Mouse (Mus musculus): ENCODE data around the gene Rbm43. TPM values are rescaled to one million over a fixed set of nuclear protein-coding genes. Genes with fewer than 3 reads are reported as not detected.
A peak's percentile ranks its signal among the peaks of the same experiment; 100 is the strongest.

Gene Rbm43
- polyA plus RNA-seq, 1 experiment from 2014 or later = 11.7 TPM

- ATAC-seq (ENCODE audit: insufficient number of reproducible peaks, low FRiP score) = no peak
- no peaks in the 10 kb centered on the region for H3K27me3 ChIP-seq (replicated peaks)
- no peak overlapping the region for H3K4me3 ChIP-seq
- no peaks in the 10 kb centered on the region for H3K4me1 ChIP-seq (replicated peaks)
- H3K4me2 ChIP-seq = no peak overlapping the region
- H3K27ac ChIP-seq (ENCODE audit: poor library complexity, severe bottlenecking) = no peak overlapping the region
- H3K36me3 ChIP-seq = no peaks in the 10 kb centered on the region
- no peaks in the 10 kb centered on the region for H3K9me3 ChIP-seq (replicated peaks)
- WGBS = 75% methylated on average over 6 of the region's 6 CpGs
- H3K9ac ChIP-seq = no peak overlapping the region
Measured at GRCm38 (mm10) chr2:51948105-51948830, 13.3 kb upstream of the Rbm43 start.

DNA sequence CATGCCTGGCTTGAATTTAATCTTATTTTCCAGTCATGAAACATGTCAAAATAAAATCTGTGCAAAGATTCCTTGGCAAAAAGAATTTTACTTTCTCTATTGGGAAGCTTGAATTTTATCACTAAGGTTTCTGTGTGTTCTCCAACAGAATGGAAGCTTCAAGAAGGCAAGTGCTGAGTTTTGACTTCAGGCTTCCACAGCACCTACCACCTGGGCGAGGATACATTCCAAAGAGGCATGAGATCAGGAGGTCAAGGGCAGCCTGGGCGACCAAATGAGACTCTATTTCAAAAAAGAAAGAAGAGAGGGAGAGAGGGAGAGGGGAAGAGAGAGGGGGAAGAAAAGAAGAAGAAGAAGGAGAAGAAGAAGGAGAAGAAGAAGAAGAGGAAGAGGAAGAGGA lies 10.8 kb upstream of the Rbm43 start:
- Histone ChIP-seq H3K9ac (no peak overlapping the region), H3K27ac (ENCODE audit: poor library complexity, severe bottlenecking) (no peak overlapping the region), H3K36me3 (no peaks in the 10 kb centered on the region), H3K4me2 (no peak overlapping the region), H3K9me3 (replicated peaks) (no peaks in the 10 kb centered on the region), H3K4me1 (replicated peaks) (no peaks in the 10 kb centered on the region), H3K27me3 (replicated peaks) (no peaks in the 10 kb centered on the region), H3K4me3 (no peak overlapping the region)
- 63% methylated on average over 2 of the region's 2 CpGs for WGBS
- no peak for ATAC-seq (ENCODE audit: insufficient number of reproducible peaks, low FRiP score)

GRCm38 (mm10) chr2:51941832-51942231 lies 6.9 kb upstream of the Rbm43 start:
- no peaks in the 10 kb centered on the region for H3K27me3 ChIP-seq (replicated peaks)
- no peak overlapping the region for H3K27ac ChIP-seq (ENCODE audit: poor library complexity, severe bottlenecking)
- H3K36me3 ChIP-seq = no peaks in the 10 kb centered on the region
- H3K4me1 ChIP-seq (replicated peaks) = no peaks in the 10 kb centered on the region
- H3K9ac ChIP-seq = no peak overlapping the region
- no peak overlapping the region for H3K4me2 ChIP-seq
- H3K9me3 ChIP-seq (replicated peaks) = no peaks in the 10 kb centered on the region
- H3K4me3 ChIP-seq = no peak overlapping the region
- no peak for ATAC-seq (ENCODE audit: insufficient number of reproducible peaks, low FRiP score)
- WGBS = 77% methylated on average over 7 of the region's 7 CpGs

GRCm38 (mm10) chr2:51938750-51939149 lies 3.8 kb upstream of the Rbm43 start:
- H3K27ac ChIP-seq (ENCODE audit: poor library complexity, severe bottlenecking) = no peak overlapping the region
- 35% methylated on average over 2 of the region's 3 CpGs for WGBS
- H3K9ac ChIP-seq = no peak overlapping the region
- H3K4me3 ChIP-seq = no peak overlapping the region
- H3K4me1 ChIP-seq (replicated peaks) = peaks cover 4% of the 10 kb centered on the region
- H3K27me3 ChIP-seq (replicated peaks) = no peaks in the 10 kb centered on the region
- H3K9me3 ChIP-seq (replicated peaks) = no peaks in the 10 kb centered on the region
- no peaks in the 10 kb centered on the region for H3K36me3 ChIP-seq
- no peak overlapping the region for H3K4me2 ChIP-seq
- no peak for ATAC-seq (ENCODE audit: insufficient number of reproducible peaks, low FRiP score)

GRCm38 (mm10) chr2:51937004-51937403 lies 2.0 kb upstream of the Rbm43 start:
- Histone ChIP-seq H3K36me3 (no peaks in the 10 kb centered on the region), H3K27ac (ENCODE audit: poor library complexity, severe bottlenecking) (no peak overlapping the region), H3K27me3 (replicated peaks) (no peaks in the 10 kb centered on the region), H3K4me1 (replicated peaks) (peaks cover 6% of the 10 kb centered on the region), H3K9ac (no peak overlapping the region), H3K9me3 (replicated peaks) (no peaks in the 10 kb centered on the region), H3K4me2 (no peak overlapping the region), H3K4me3 (no peak overlapping the region)
- ATAC-seq (ENCODE audit: insufficient number of reproducible peaks, low FRiP score) = no peak
- 71% methylated on average over 6 of the region's 6 CpGs for WGBS

- no peak for ATAC-seq (ENCODE audit: insufficient number of reproducible peaks, low FRiP score)
- Histone ChIP-seq H3K27ac (ENCODE audit: poor library complexity, severe bottlenecking) (no peak overlapping the region), H3K4me3 (no peak overlapping the region), H3K4me1 (replicated peaks) (peaks cover 6% of the 10 kb centered on the region), H3K4me2 (no peak overlapping the region), H3K27me3 (replicated peaks) (no peaks in the 10 kb centered on the region), H3K9ac (no peak overlapping the region), H3K9me3 (replicated peaks) (no peaks in the 10 kb centered on the region), H3K36me3 (no peaks in the 10 kb centered on the region)
- WGBS = 79% methylated on average over 3 of the region's 3 CpGs
Measured at GRCm38 (mm10) chr2:51936585-51936984, 1.6 kb upstream of the Rbm43 start.

GRCm38 (mm10) chr2:51935921-51936320 lies 958 bp upstream of the Rbm43 start:
- Histone ChIP-seq H3K9me3 (replicated peaks) (no peaks in the 10 kb centered on the region), H3K27ac (ENCODE audit: poor library complexity, severe bottlenecking) (no peak overlapping the region), H3K36me3 (peaks cover 3% of the 10 kb centered on the region), H3K27me3 (replicated peaks) (no peaks in the 10 kb centered on the region), H3K4me1 (replicated peaks) (peaks cover 6% of the 10 kb centered on the region), H3K4me3 (no peak overlapping the region), H3K4me2 (no peak overlapping the region), H3K9ac (no peak overlapping the region)
- 85% methylated on average over 7 of the region's 7 CpGs for WGBS
- ATAC-seq (ENCODE audit: insufficient number of reproducible peaks, low FRiP score) = no peak

DNA sequence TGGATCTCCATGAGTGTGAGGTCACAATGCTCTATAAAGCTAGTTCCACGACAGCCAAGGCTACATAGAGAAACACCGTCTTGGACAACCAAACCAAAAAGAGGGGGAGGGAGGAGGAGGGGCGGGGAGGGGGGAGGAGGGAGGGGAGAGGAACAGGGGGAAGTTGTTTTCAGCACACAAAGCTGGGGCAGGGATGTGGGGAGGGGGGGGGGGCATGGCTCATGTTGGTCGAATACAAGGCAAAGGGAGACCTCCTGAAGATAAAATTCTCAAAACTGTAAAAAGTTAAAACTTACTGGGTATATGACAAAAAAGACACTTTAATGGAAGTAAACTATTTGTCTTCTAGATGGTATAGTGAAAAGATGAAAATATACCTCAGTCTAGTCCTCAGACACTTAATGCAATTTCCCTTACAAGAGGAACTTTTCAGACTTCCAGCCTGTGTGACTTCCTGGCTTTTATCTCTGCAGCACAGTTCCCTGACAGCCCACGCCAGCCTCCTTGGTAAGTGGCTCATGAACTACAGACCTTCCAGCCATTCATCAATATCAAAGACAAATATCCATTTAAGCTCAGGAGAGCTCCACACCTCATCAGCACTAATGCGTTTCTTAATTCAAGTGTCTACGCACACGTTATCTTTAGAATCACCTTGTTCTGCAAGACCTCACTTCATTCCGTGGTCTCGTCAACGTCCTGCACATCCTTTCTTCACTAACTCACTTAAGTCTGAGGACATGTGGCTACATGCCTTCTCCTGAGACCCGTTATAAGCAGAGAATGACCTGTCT lies 1.4 kb downstream of the Rbm43 start:
- Histone ChIP-seq H3K9me3 (replicated peaks) (no peaks in the 10 kb centered on the region), H3K9ac (no peak overlapping the region), H3K27me3 (replicated peaks) (no peaks in the 10 kb centered on the region), H3K4me3 (peak overlapping the region; percentile 69), H3K4me1 (replicated peaks) (peaks cover 6% of the 10 kb centered on the region), H3K36me3 (peaks cover 13% of the 10 kb centered on the region), H3K4me2 (peak overlapping the region; percentile 74), H3K27ac (ENCODE audit: poor library complexity, severe bottlenecking) (peak overlapping the region; percentile 60)
- ATAC-seq (ENCODE audit: insufficient number of reproducible peaks, low FRiP score) = no peak; the same call in 1 of the 2 replicates
- WGBS = 33% methylated on average over 11 of the region's 12 CpGs

DNA sequence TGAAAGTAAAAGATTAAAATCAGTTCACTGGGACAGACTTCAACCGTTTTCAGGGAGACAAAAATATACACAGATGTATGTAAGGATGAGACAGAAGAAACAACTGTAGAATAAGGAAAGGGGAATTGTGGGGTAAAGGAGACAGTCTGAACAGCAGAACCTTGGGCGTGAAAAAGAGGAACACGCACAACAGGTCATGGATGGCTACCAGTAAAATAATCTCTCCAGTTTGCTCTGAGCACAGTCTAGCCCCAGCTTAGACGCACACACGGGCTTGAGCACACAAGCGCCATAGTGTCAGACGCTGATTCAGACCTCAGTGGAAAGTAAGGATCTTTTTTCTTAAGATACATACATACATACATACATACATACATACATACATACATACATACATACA lies 3.7 kb downstream of the Rbm43 start:
- no peaks in the 10 kb centered on the region for H3K9me3 ChIP-seq (replicated peaks)
- WGBS = 86% methylated on average over 7 of the region's 7 CpGs
- H3K27ac ChIP-seq (ENCODE audit: poor library complexity, severe bottlenecking) = no peak overlapping the region
- no peak overlapping the region for H3K4me2 ChIP-seq
- H3K27me3 ChIP-seq (replicated peaks) = no peaks in the 10 kb centered on the region
- peaks cover 13% of the 10 kb centered on the region for H3K36me3 ChIP-seq
- H3K9ac ChIP-seq = no peak overlapping the region
- H3K4me3 ChIP-seq = no peak overlapping the region
- ATAC-seq (ENCODE audit: insufficient number of reproducible peaks, low FRiP score) = no peak
- peaks cover 6% of the 10 kb centered on the region for H3K4me1 ChIP-seq (replicated peaks)

DNA sequence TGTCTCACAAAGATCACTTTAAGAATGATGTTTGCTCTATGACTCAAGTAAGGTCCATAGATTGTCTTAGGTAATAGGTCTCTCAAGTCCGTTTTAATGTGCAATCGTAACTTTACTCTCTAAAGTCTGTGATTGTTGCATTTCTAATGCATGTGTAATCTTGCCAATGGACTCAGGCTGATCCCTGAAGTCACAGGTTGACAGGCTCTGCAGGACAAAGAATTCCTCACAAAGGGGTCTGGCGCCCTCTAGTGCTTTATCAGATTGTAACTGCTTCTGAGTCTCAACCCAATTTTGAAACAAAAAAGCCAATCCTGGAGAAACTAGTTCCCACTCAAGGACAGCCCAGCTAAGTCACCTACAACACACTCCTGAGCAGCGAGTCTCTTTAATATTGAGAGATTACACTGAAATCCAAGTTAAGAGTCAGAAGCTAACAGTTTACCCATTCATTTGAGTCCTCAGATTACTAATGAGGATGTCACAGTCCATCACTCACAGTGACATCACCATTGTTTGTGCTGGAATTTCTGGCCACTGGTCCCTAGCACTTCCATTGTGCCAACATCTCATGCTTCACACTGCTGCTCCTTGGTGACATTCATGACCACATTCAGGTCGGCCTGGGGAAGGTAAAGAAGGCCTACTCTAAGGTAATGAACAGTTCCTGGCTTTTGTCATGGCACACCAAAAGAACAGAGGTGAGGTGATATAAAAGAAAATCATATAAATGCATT lies 19.9 kb downstream of the Rbm43 start:
- H3K9me3 ChIP-seq (replicated peaks) = no peaks in the 10 kb centered on the region
- peaks cover 9% of the 10 kb centered on the region; the same call in 1 of the 2 replicates for H3K4me1 ChIP-seq (replicated peaks)
- no peak overlapping the region for H3K4me2 ChIP-seq
- no peaks in the 10 kb centered on the region for H3K27me3 ChIP-seq (replicated peaks)
- ATAC-seq (ENCODE audit: insufficient number of reproducible peaks, low FRiP score) = no peak
- no peak overlapping the region for H3K4me3 ChIP-seq
- no peaks in the 10 kb centered on the region for H3K36me3 ChIP-seq
- WGBS = 18% methylated on average over 5 of the region's 5 CpGs
- no peak overlapping the region for H3K27ac ChIP-seq (ENCODE audit: poor library complexity, severe bottlenecking)
- no peak overlapping the region for H3K9ac ChIP-seq

- WGBS = 54% methylated on average over 7 of the region's 7 CpGs
- H3K4me1 ChIP-seq (replicated peaks) = peaks cover 9% of the 10 kb centered on the region; the same call in 1 of the 2 replicates
- H3K4me3 ChIP-seq = no peak overlapping the region
- no peak for ATAC-seq (ENCODE audit: insufficient number of reproducible peaks, low FRiP score)
- H3K9me3 ChIP-seq (replicated peaks) = no peaks in the 10 kb centered on the region
- H3K4me2 ChIP-seq = no peak overlapping the region
- H3K27ac ChIP-seq (ENCODE audit: poor library complexity, severe bottlenecking) = no peak overlapping the region
- H3K27me3 ChIP-seq (replicated peaks) = no peaks in the 10 kb centered on the region
- no peak overlapping the region for H3K9ac ChIP-seq
- H3K36me3 ChIP-seq = no peaks in the 10 kb centered on the region
Measured at GRCm38 (mm10) chr2:51914532-51914931, 20.4 kb downstream of the Rbm43 start.

All from heart, embryonic 12.5 days (tissue).